Mouse (Mus musculus): ENCODE results near the gene Mef2b.

- TF ChIP-seq CTCF (IDR thresholded peaks at IDR 0.05; ENCODE audit: low read depth) (no peak), EP300 (IDR thresholded peaks at IDR 0.05; ENCODE audit: low read depth) (no peak)
These were observed 41.8 kb downstream of the Mef2b start for GRCm38 (mm10) chr8:70181212-70181902.
